Mouse (Mus musculus) testis, adult 2 months (tissue): ENCODE measurements around the gene Uba7. TPM values are rescaled to one million over a fixed set of nuclear protein-coding genes. Genes with fewer than 3 reads are reported as not detected.

Source experiments
- H3K27ac ChIP-seq: fragments of 200-500 bp; 2 replicates; pipeline ENCODE4 v1.5.1; 2012; ENCODE audit warnings: low read depth, low read length; ENCODE audit not compliant: control insufficient read depth, insufficient read depth
- H3K27me3 ChIP-seq: fragments of 200-500 bp; 2 replicates; pipeline ENCODE4 v1.6.1; 2012; ENCODE audit warnings: mild to moderate bottlenecking, low read length, moderate library complexity; ENCODE audit not compliant: control insufficient read depth, insufficient read depth
- H3K36me3 ChIP-seq: fragments of 200-500 bp; 2 replicates; pipeline ENCODE4 v1.6.1; 2012; ENCODE audit warnings: mild to moderate bottlenecking, low read length; ENCODE audit not compliant: control insufficient read depth, insufficient read depth
- H3K4me1 ChIP-seq: fragments of 200-500 bp; 2 replicates; pipeline ENCODE4 v1.6.1; 2012; ENCODE audit warnings: low read length; ENCODE audit not compliant: control insufficient read depth, insufficient read depth
- H3K4me3 ChIP-seq: fragments of 200-500 bp; 2 replicates; pipeline ENCODE4 v1.5.1; 2012; ENCODE audit warnings: low read depth, mild to moderate bottlenecking, low read length, moderate library complexity, mixed read lengths; ENCODE audit not compliant: control insufficient read depth
- CTCF ChIP-seq: fragments of 200-500 bp; IDR thresholded peaks from 2 replicates; pipeline ENCODE4 v1.5.1; 2012; ENCODE audit warnings: low read depth, mild to moderate bottlenecking, inconsistent platforms, low read length, moderate library complexity; ENCODE audit not compliant: control insufficient read depth, insufficient read depth, insufficient replicate concordance
- POLR2A ChIP-seq: fragments of 200-500 bp; IDR thresholded peaks from 2 replicates; pipeline ENCODE4 v1.6.1; 2012; ENCODE audit warnings: low read depth, mild to moderate bottlenecking, inconsistent platforms, low read length, moderate library complexity; ENCODE audit not compliant: control insufficient read depth
- polyA plus RNA-seq: library from polyadenylated mRNA; depleted of rRNA; stranded (reverse); fragments of >200 nt; gene quantifications from 2 replicates; pipeline ENCODE4 v1.2.3, GENCODE M21; 2012; rRNA removed

The Uba7 gene
- polyA plus RNA-seq, 1 experiment = 2.0 TPM

DNA sequence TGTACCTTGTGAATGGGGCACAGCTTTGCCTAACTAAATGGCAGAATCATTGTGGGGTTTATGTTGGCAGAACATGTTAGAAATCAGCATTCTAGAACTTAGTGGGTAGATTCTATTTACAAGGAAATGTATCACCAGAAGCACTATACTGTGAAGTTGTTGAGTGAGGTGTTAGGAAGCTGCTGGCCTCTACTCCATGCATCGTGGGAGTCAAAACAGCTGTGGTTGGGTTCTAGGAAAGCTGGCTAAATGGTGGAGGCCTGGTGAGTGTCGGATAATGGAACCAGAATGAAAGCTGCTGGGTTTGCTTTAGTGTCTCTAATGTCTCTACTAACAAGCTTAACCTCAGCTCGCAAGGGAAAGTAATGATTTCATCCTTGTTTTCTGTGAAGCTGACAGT is 41.8 kb downstream of the Uba7 start:
- H3K36me3 ChIP-seq = no peaks in the 10 kb centered on the region

GRCm38 (mm10) chr9:108020741-108021140 is 45.4 kb downstream of the Uba7 start:
- TF ChIP-seq CTCF = no peak
- no peak for TF ChIP-seq POLR2A
- Histone ChIP-seq H3K36me3 (peaks cover 2% of the 10 kb centered on the region; the same call in 1 of the 2 replicates), H3K4me1 (no peaks in the 10 kb centered on the region), H3K4me3 (no peak overlapping the region), H3K27me3 (no peaks in the 10 kb centered on the region), H3K27ac (no peak overlapping the region)

More for the DNA sequence above, 41.8 kb downstream of the Uba7 start:
- TF ChIP-seq CTCF (no peak), POLR2A (no peak)
- no peak overlapping the region for H3K4me3 ChIP-seq
- no peaks in the 10 kb centered on the region for H3K4me1 ChIP-seq
- H3K27me3 ChIP-seq = no peaks in the 10 kb centered on the region
- H3K27ac ChIP-seq = no peak overlapping the region

- Histone ChIP-seq H3K4me1 (no peaks in the 10 kb centered on the region), H3K27me3 (no peaks in the 10 kb centered on the region), H3K27ac (no peak overlapping the region), H3K36me3 (peaks cover 2% of the 10 kb centered on the region; the same call in 1 of the 2 replicates), H3K4me3 (no peak overlapping the region)
- TF ChIP-seq POLR2A (no peak), CTCF (no peak)
Measured at GRCm38 (mm10) chr9:108023216-108023615, 47.9 kb downstream of the Uba7 start.

DNA sequence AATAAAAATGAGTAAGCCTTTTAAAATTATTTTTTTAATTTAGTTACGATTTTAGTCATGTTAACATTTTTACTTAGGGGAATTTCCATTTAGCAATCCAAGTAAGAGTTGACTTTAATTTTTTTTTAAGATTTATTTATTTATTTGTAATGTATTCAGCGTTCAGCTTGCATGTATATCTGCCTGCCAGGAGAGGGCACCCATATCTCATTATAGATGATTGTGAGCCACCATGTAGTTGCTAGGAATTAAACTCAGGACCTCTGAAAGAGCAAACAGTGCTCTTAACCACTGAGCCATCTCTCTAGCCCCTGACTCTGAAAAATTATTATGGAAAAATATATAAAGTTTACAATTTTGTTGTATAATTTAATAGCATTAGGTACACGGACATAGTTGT is 51.3 kb downstream of the Uba7 start:
- Histone ChIP-seq H3K4me3 (no peak overlapping the region), H3K36me3 (peaks cover 2% of the 10 kb centered on the region; the same call in 1 of the 2 replicates), H3K27me3 (no peaks in the 10 kb centered on the region), H3K4me1 (no peaks in the 10 kb centered on the region), H3K27ac (no peak overlapping the region)
- no peak for TF ChIP-seq POLR2A
- TF ChIP-seq CTCF = no peak

DNA sequence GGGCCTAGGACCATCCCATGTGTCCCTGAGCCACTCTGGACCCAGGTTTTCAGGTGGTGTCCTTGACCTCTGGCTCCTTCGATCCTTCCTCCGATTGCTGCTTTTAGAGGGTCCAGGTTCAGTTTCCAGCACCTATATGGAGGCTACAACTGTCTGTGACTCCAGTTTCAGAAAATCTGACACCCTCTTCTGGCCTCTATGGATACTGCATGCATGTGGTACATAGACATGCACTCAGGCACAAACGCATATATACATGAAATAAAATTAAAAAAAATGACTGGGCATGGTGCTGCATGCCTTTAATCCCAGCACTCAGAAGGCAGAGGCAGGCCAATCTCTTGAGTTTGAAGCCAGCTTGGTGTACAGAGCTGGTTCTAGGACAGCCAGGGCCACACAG is 52.6 kb downstream of the Uba7 start:
- Histone ChIP-seq H3K4me3 (no peak overlapping the region), H3K27ac (no peak overlapping the region), H3K4me1 (no peaks in the 10 kb centered on the region), H3K27me3 (no peaks in the 10 kb centered on the region), H3K36me3 (peaks cover 2% of the 10 kb centered on the region; the same call in 1 of the 2 replicates)
- TF ChIP-seq POLR2A (no peak), CTCF (no peak)

DNA sequence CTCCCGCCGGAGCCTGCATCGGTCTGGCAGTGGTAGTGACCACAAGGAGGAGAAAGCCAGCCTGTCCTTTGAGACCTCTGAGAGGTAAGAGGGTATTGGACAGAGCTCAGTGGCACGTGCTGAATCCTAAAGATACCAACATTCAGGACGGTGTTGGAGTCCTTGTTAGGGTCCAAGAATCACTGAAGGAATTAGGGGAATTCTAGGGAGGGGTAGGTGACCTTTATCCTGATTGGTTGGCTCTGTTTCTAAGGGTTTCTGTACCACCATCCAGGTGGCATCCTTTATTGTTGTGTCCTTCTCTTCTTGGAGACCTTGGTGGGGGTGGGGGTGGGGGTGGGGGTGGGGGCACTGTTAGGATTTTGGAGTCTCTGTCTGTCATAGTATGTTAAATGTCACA is 56.8 kb downstream of the Uba7 start:
- H3K27me3 ChIP-seq = no peaks in the 10 kb centered on the region
- H3K4me1 ChIP-seq = no peaks in the 10 kb centered on the region
- TF ChIP-seq CTCF (no peak), POLR2A (no peak)
- no peaks in the 10 kb centered on the region; the same call in 1 of the 2 replicates for H3K36me3 ChIP-seq
- H3K27ac ChIP-seq = no peak overlapping the region
- no peak overlapping the region for H3K4me3 ChIP-seq

Other genes starting within 250 kb of the Uba7 start
- 52.0 and 57.8 TPM in 2 replicates for gene Rbm5, start 204.5 kb upstream of the Uba7 start, polyA plus RNA-seq
- gene Rbm6, start 102.3 kb upstream of the Uba7 start, polyA plus RNA-seq = 26.8 and 28.1 TPM in 2 replicates
- gene Mon1a, start 87.4 kb upstream of the Uba7 start, polyA plus RNA-seq = 14.1 and 14.9 TPM in 2 replicates
- 4.3 and 4.6 TPM in 2 replicates for gene Mst1r, start 68.6 kb upstream of the Uba7 start, polyA plus RNA-seq
- gene Actl11, start 47.0 kb upstream of the Uba7 start, polyA plus RNA-seq = 360 and 372 TPM in 2 replicates
- 6.5 and 6.6 TPM in 2 replicates for gene Camkv, start 39.8 kb upstream of the Uba7 start, polyA plus RNA-seq
- 3.4 and 4.1 TPM in 2 replicates for gene Traip, start 25.4 kb upstream of the Uba7 start, polyA plus RNA-seq
- not detected in 2 replicates for gene Gm20661, start 7.6 kb downstream of the Uba7 start, polyA plus RNA-seq
- gene Inka1, start 10.4 kb downstream of the Uba7 start, polyA plus RNA-seq = 0.57 and 1.2 TPM in 2 replicates
- 387 and 461 TPM in 2 replicates for gene Cdhr4, start 17.0 kb downstream of the Uba7 start, polyA plus RNA-seq
- 282 and 285 TPM in 2 replicates for gene Gm20662, start 20.8 kb downstream of the Uba7 start, polyA plus RNA-seq
- 247 and 280 TPM in 2 replicates for gene Ip6k1, start 27.0 kb downstream of the Uba7 start, polyA plus RNA-seq
- 21.5 and 21.6 TPM in 2 replicates for gene Gmppb, start 73.7 kb downstream of the Uba7 start, polyA plus RNA-seq
- 1.3 and 1.4 TPM in 2 replicates for gene Amigo3, start 77.7 kb downstream of the Uba7 start, polyA plus RNA-seq
- 0.59 and 0.90 TPM in 2 replicates for gene Mst1, start 104.9 kb downstream of the Uba7 start, polyA plus RNA-seq
- gene Rnf123, start 107.8 kb downstream of the Uba7 start, polyA plus RNA-seq = 82.8 and 86.7 TPM in 2 replicates
- gene Apeh, start 119.1 kb downstream of the Uba7 start, polyA plus RNA-seq = 19.2 and 21.2 TPM in 2 replicates
- gene Bsn, start 214.9 kb downstream of the Uba7 start, polyA plus RNA-seq = 1.2 TPM in 2 replicates